Mouse (Mus musculus): ENCODE data around the gene Atr.

GRCm38 (mm10) chr9:95827565-95827964 is 29.8 kb upstream of the Atr start:
- TF ChIP-seq POLR2A (IDR thresholded peaks at IDR 0.05; ENCODE audit: insufficient read length, low read depth) = no peak
- TF ChIP-seq MYOG (IDR thresholded peaks at IDR 0.05; ENCODE audit: control insufficient read depth in 1 of 3, insufficient read depth in 1 of 3, insufficient read length in 2 of 3, low read depth in 2 of 3) = no peak
- TF ChIP-seq TCF12 (IDR thresholded peaks at IDR 0.05; ENCODE audit: insufficient read depth, poor library complexity, severe bottlenecking) = no peak
- TF ChIP-seq MAX (IDR thresholded peaks at IDR 0.05; ENCODE audit: low read depth) = no peak
- no peak for TF ChIP-seq USF1 (IDR thresholded peaks at IDR 0.05; ENCODE audit: low read depth)

All from myocyte (in vitro differentiated cells).